Mouse (Mus musculus): ENCODE results near the gene Dlgap4. TPM values are rescaled to one million over a fixed set of nuclear protein-coding genes. Genes with fewer than 3 reads are reported as not detected.

Gene Dlgap4
- 2.3 TPM for polyA plus RNA-seq (2014; fragmentation: Illumina TruSeq; extraction: RNeasy Lipid Tissue Mini Kit (QIAGEN cat#74804); ENCODE audit: low read depth, low replicate concordance)

GRCm38 (mm10) chr2:156613541-156614257 lies at the start of gene Dlgap4:
Dlgap4 (plus strand) TSS chr2:156613705.

GRCm38 (mm10) chr2:156774738-156775454 lies 161.4 kb downstream of the Dlgap4 start, which contains the start of gene Myl9:
Myl9 (plus strand) TSS chr2:156775420.

Other genes starting within 250 kb of the Dlgap4 start
- gene Epb41l1, start 192.8 kb upstream of the Dlgap4 start, polyA plus RNA-seq (2014; fragmentation: Illumina TruSeq; extraction: RNeasy Lipid Tissue Mini Kit (QIAGEN cat#74804); ENCODE audit: low read depth, low replicate concordance) = 7.7 TPM
- 5.5 TPM for gene Aar2, start 66.1 kb upstream of the Dlgap4 start, polyA plus RNA-seq (2014; fragmentation: Illumina TruSeq; extraction: RNeasy Lipid Tissue Mini Kit (QIAGEN cat#74804); ENCODE audit: low read depth, low replicate concordance)
- gene Myl9, start 161.7 kb downstream of the Dlgap4 start, polyA plus RNA-seq (2014; fragmentation: Illumina TruSeq; extraction: RNeasy Lipid Tissue Mini Kit (QIAGEN cat#74804); ENCODE audit: low read depth, low replicate concordance) = 7.4 TPM
- 0.77 TPM for gene Tgif2, start 226.3 kb downstream of the Dlgap4 start, polyA plus RNA-seq (2014; fragmentation: Illumina TruSeq; extraction: RNeasy Lipid Tissue Mini Kit (QIAGEN cat#74804); ENCODE audit: low read depth, low replicate concordance)
- 0.81 TPM for gene 4930518I15Rik, start 244.2 kb downstream of the Dlgap4 start, polyA plus RNA-seq (2014; fragmentation: Illumina TruSeq; extraction: RNeasy Lipid Tissue Mini Kit (QIAGEN cat#74804); ENCODE audit: low read depth, low replicate concordance)
- 150 TPM for gene Rab5if, start 249.4 kb downstream of the Dlgap4 start, polyA plus RNA-seq (2014; fragmentation: Illumina TruSeq; extraction: RNeasy Lipid Tissue Mini Kit (QIAGEN cat#74804); ENCODE audit: low read depth, low replicate concordance)

Measured in kidney, adult 10 weeks (tissue).